Mouse (Mus musculus): Measurements from ENCODE around the gene Zfp541. TPM values are rescaled to one million over a fixed set of nuclear protein-coding genes. Genes with fewer than 3 reads are reported as not detected.
A peak's percentile ranks its signal among the peaks of the same experiment; 100 is the strongest.

Gene Zfp541
- polyA plus RNA-seq, 1 experiment: 0.01 TPM

GRCm38 (mm10) chr7:16051883-16052595, 9.6 kb upstream of the Zfp541 start:
- no peak for TF ChIP-seq GATA1 (IDR thresholded peaks at IDR 0.05; ENCODE audit: low read length)

- TF ChIP-seq GATA1 (IDR thresholded peaks at IDR 0.05; ENCODE audit: low read length): peak; percentile 5
Measured at GRCm38 (mm10) chr7:16052684-16053083, 8.9 kb upstream of the Zfp541 start.

- no peak for TF ChIP-seq GATA1 (IDR thresholded peaks at IDR 0.05; ENCODE audit: low read length)
Measured at GRCm38 (mm10) chr7:16053105-16053504, 8.5 kb upstream of the Zfp541 start.

- no peak for TF ChIP-seq GATA1 (IDR thresholded peaks at IDR 0.05; ENCODE audit: low read length)
Measured at GRCm38 (mm10) chr7:16054966-16055365, 6.6 kb upstream of the Zfp541 start.

GRCm38 (mm10) chr7:16055665-16056064, 5.9 kb upstream of the Zfp541 start:
- no peak for TF ChIP-seq GATA1 (IDR thresholded peaks at IDR 0.05; ENCODE audit: low read length)

GRCm38 (mm10) chr7:16056459-16057135, 5.0 kb upstream of the Zfp541 start:
- TF ChIP-seq GATA1 (IDR thresholded peaks at IDR 0.05; ENCODE audit: low read length): no peak

GRCm38 (mm10) chr7:16057136-16057534, 4.5 kb upstream of the Zfp541 start:
- TF ChIP-seq GATA1 (IDR thresholded peaks at IDR 0.05; ENCODE audit: low read length): no peak

GRCm38 (mm10) chr7:16062099-16062420, 446 bp downstream of the Zfp541 start:
- TF ChIP-seq GATA1 (IDR thresholded peaks at IDR 0.05; ENCODE audit: low read length): no peak

GRCm38 (mm10) chr7:16063490-16063889, 1.9 kb downstream of the Zfp541 start:
- TF ChIP-seq GATA1 (IDR thresholded peaks at IDR 0.05; ENCODE audit: low read length): no peak

GRCm38 (mm10) chr7:16070846-16071245, 9.2 kb downstream of the Zfp541 start:
- TF ChIP-seq GATA1 (IDR thresholded peaks at IDR 0.05; ENCODE audit: low read length): peak; percentile 53

- no peak for TF ChIP-seq GATA1 (IDR thresholded peaks at IDR 0.05; ENCODE audit: low read length)
Measured at GRCm38 (mm10) chr7:16071906-16072305, 10.3 kb downstream of the Zfp541 start.

GRCm38 (mm10) chr7:16079947-16080346, 18.3 kb downstream of the Zfp541 start:
- TF ChIP-seq GATA1 (IDR thresholded peaks at IDR 0.05; ENCODE audit: low read length): no peak

GRCm38 (mm10) chr7:16080581-16080980, 19.0 kb downstream of the Zfp541 start:
- no peak for TF ChIP-seq GATA1 (IDR thresholded peaks at IDR 0.05; ENCODE audit: low read length)

- TF ChIP-seq GATA1 (IDR thresholded peaks at IDR 0.05; ENCODE audit: low read length): no peak
Measured at GRCm38 (mm10) chr7:16083361-16083760, 21.7 kb downstream of the Zfp541 start.

- TF ChIP-seq GATA1 (IDR thresholded peaks at IDR 0.05; ENCODE audit: low read length): no peak
Measured at GRCm38 (mm10) chr7:16087587-16087986, 26.0 kb downstream of the Zfp541 start.

- no peak for TF ChIP-seq GATA1 (IDR thresholded peaks at IDR 0.05; ENCODE audit: low read length)
Measured at GRCm38 (mm10) chr7:16094592-16094991, 33.0 kb downstream of the Zfp541 start.
